Mouse (Mus musculus) erythroblast, embryonic 14.5 days (primary cell): ENCODE data around the gene Tcn2.

ENCODE experiments used
- GATA1 ChIP-seq: IDR thresholded peaks from 2 replicates; pipeline ENCODE4 v1.6.1; 2012; ENCODE audit warnings: low read length, inconsistent platforms, mixed read lengths
- TAL1 ChIP-seq: IDR thresholded peaks from 3 replicates; pipeline ENCODE4 v1.6.1; 2012; ENCODE audit warnings: low read length, inconsistent platforms, mixed read lengths

- no peak for TF ChIP-seq TAL1
- no peak for TF ChIP-seq GATA1
Measured at GRCm38 (mm10) chr11:3963610-3964415, 31.9 kb upstream of the Tcn2 start, which contains the start of gene Pes1.
